In the genomic region with DNA sequence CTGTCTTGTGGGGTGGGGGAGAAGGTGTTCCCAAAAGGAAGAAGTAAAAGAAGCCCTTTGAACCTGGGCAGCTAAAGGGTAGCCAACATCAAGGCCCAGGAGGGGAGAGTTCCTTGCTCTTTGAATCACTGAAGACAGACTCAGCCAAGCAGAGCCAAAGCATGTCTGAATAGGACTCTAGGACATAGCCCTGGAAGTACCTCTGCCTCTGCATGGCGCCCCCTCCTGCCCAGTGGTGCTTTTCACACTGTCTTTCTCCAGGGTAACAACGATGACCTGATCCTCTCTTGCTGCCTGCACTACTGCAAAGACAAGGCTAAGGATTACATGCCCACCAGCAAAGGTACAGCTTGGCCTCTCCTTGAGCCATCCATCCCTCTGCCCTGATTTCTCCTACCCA, we compare ENCODE assay signal across 9 mouse cellular contexts. TPM values are rescaled to one million over a fixed set of nuclear protein-coding genes. Genes with fewer than 3 reads are reported as not detected.
DNase-seq lines count a peak whose midpoint lies in the region; ATAC-seq and TF ChIP-seq lines count a peak whose summit lies in the region.
"Had no signal": no experiment of that assay in that cellular context is flagged by ENCODE, and none has a peak within 500 bp of the region (broad histone marks: within the 10 kb centered on the region; RNA-seq: fewer than 3 reads in every experiment).

No protein-coding gene starts in this region.

- H3K9ac ChIP-seq in midbrain, embryonic 15.5 days: no peak overlapping the region
- no peak overlapping the region for H3K9ac ChIP-seq in hindbrain, embryonic 12.5 days

- ATAC-seq in midbrain, embryonic 15.5 days (replicated peaks): no peak
- no peak for ATAC-seq in hindbrain, embryonic 12.5 days (ENCODE audit: low FRiP score)

- no peaks in the 10 kb centered on the region for H3K4me1 ChIP-seq in midbrain, embryonic 15.5 days
- peaks cover 6% of the 10 kb centered on the region; the same call in 1 of the 2 replicates for H3K4me1 ChIP-seq in hindbrain, embryonic 12.5 days

- no peaks in the 10 kb centered on the region for H3K9me3 ChIP-seq in midbrain, embryonic 15.5 days
- H3K9me3 ChIP-seq in hindbrain, embryonic 12.5 days (replicated peaks): no peaks in the 10 kb centered on the region

- peaks cover 21% of the 10 kb centered on the region for H3K27me3 ChIP-seq in midbrain, embryonic 15.5 days (replicated peaks)
- peaks cover 23% of the 10 kb centered on the region for H3K27me3 ChIP-seq in hindbrain, embryonic 12.5 days

- no peak overlapping the region for H3K4me2 ChIP-seq in midbrain, embryonic 15.5 days
- no peak overlapping the region for H3K4me2 ChIP-seq in hindbrain, embryonic 12.5 days (replicated peaks)

- 74% methylated on average over 2 of the region's 2 CpGs for WGBS in midbrain, embryonic 15.5 days
- 69% methylated on average over 2 of the region's 2 CpGs for WGBS in hindbrain, embryonic 12.5 days

- H3K36me3 ChIP-seq in midbrain, embryonic 15.5 days (replicated peaks): peaks cover 10% of the 10 kb centered on the region; the same call in 1 of the 2 replicates
- H3K36me3 ChIP-seq in hindbrain, embryonic 12.5 days: peaks cover 49% of the 10 kb centered on the region

- no peak overlapping the region for H3K4me3 ChIP-seq in layer of hippocampus, adult 2 months
- H3K4me3 ChIP-seq in midbrain, embryonic 15.5 days: no peak overlapping the region
- no peak overlapping the region for H3K4me3 ChIP-seq in hindbrain, embryonic 12.5 days

- TF ChIP-seq CTCF in layer of hippocampus, adult 2 months (conservative IDR thresholded peaks at IDR 0.05): peak; percentile 69

- H3K27ac ChIP-seq in layer of hippocampus, adult 2 months: 0 out of 2 replicates have a peak overlapping the region, but pooled peaks have one; percentile 10
- H3K27ac ChIP-seq in midbrain, embryonic 15.5 days: no peak overlapping the region
- H3K27ac ChIP-seq in hindbrain, embryonic 12.5 days: no peak overlapping the region

- no peak for DNase-seq in layer of hippocampus, adult 2 months (ENCODE audit: low spot score in 2 of 2)
- DNase-seq in layer of hippocampus, adult 9-10 months (ENCODE audit: low spot score): no peak
- DNase-seq in R1 (ENCODE audit: low read depth, low spot score): peak; percentile 43
- DNase-seq in heart, postnatal 4 days: peak; percentile 79
- DNase-seq in lung, postnatal 4 days: peak; percentile 63 to 67
- DNase-seq in right cerebral cortex, postnatal 36 days (ENCODE audit: low spot score in 2 of 2): no peak
- DNase-seq: right cerebral cortex, postnatal 4 days had no signal

RNA-seq across cellular contexts. Expression of a gene that starts 9.8 kb away (rescaled TPM):
- 1 to 10 TPM; 3.8 to 3.9 TPM for total RNA-seq in layer of hippocampus, adult 2 months (2021)
- 10 to 100 TPM; 42.6 to 49.5 TPM for total RNA-seq in heart, postnatal 4 days (2021)
- 2.8 and 3.2 TPM in 2 replicates for polyA plus RNA-seq in midbrain, embryonic 15.5 days (2015; fragmentation: Nextera tagmentation; extraction: Ambion mirVana)
- 11.3 and 15.8 TPM in 2 replicates for polyA plus RNA-seq in hindbrain, embryonic 12.5 days (2016; fragmentation: Nextera tagmentation; extraction: Ambion mirVana)

RNA-seq across cellular contexts. Expression of a gene that starts 19.1 kb away (rescaled TPM):
- 10 to 100 TPM; 19.3 to 22.4 TPM for total RNA-seq in layer of hippocampus, adult 2 months (2021)
- total RNA-seq in heart, postnatal 4 days (2021): 1 to 10 TPM; 8.1 to 8.7 TPM
- 15.4 and 18.3 TPM in 2 replicates for polyA plus RNA-seq in midbrain, embryonic 15.5 days (2015; fragmentation: Nextera tagmentation; extraction: Ambion mirVana)
- 23.8 and 24.5 TPM in 2 replicates for polyA plus RNA-seq in hindbrain, embryonic 12.5 days (2016; fragmentation: Nextera tagmentation; extraction: Ambion mirVana)

RNA-seq across cellular contexts. Expression of a gene that starts 31.5 kb away (rescaled TPM):
- total RNA-seq in layer of hippocampus, adult 2 months (2021): 10 to 100 TPM; 30.7 to 31.4 TPM
- 10 to 100 TPM; 15.0 to 17.4 TPM for total RNA-seq in heart, postnatal 4 days (2021)
- polyA plus RNA-seq in midbrain, embryonic 15.5 days (2015; fragmentation: Nextera tagmentation; extraction: Ambion mirVana): 13.1 and 14.0 TPM in 2 replicates
- 14.8 and 18.6 TPM in 2 replicates for polyA plus RNA-seq in hindbrain, embryonic 12.5 days (2016; fragmentation: Nextera tagmentation; extraction: Ambion mirVana)

RNA-seq across cellular contexts. Expression of a gene that starts 34.0 kb away (rescaled TPM):
- total RNA-seq in layer of hippocampus, adult 2 months (2021): 100 to 1,000 TPM; 104 to 110 TPM
- total RNA-seq in heart, postnatal 4 days (2021): 10 to 100 TPM; 20.3 to 23.2 TPM
- 15.7 and 18.3 TPM in 2 replicates for polyA plus RNA-seq in midbrain, embryonic 15.5 days (2015; fragmentation: Nextera tagmentation; extraction: Ambion mirVana)
- polyA plus RNA-seq in hindbrain, embryonic 12.5 days (2016; fragmentation: Nextera tagmentation; extraction: Ambion mirVana): 5.1 and 5.8 TPM in 2 replicates

Comparison
In these comparisons a context has a peak if more than half of its experiments do, and no peak if none do; other contexts are left out.
1. DNase-seq: peak in R1 (single experiment), heart, postnatal 4 days (single experiment) and lung, postnatal 4 days (2 of 2); none in layer of hippocampus, adult 2 months (0 of 2), layer of hippocampus, adult 9-10 months (single experiment) and right cerebral cortex, postnatal 36 days (0 of 2).
2. RNA of a gene that starts 9.8 kb away (total RNA-seq): 42.6 to 49.5 TPM in heart, postnatal 4 days; 3.8 to 3.9 TPM in layer of hippocampus, adult 2 months; every median in the first group is over 4 times any median in the second.